Mouse (Mus musculus): ENCODE data around the gene Ccl5.

DNA sequence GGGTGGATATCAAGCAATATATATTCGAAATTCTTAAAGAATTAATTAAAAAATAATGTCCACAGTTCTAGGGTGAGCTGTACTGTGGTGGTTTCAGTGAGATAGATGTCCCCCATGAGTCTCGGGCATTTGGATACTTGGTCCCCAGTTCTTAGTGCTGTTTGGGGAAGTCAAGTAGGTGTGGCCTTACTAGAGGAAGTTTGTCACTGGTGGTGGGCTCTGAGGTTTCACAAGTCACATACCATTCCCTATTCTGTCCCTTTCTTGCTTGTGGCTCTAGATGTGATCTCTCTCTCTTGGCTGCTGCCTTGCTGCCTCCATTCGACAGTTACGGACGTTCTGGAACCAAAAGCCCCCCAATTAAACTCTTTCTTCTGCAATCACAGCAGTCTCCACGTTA, 30.1 kb upstream of the Ccl5 start:
- TF ChIP-seq CTCF (IDR thresholded peaks at IDR 0.05; ENCODE audit: extremely low read depth, insufficient read length, insufficient replicate concordance, low read depth, low read length), result no peak
- no peak for TF ChIP-seq POLR2A (IDR thresholded peaks at IDR 0.05; ENCODE audit: low read depth, low read length)
